Mouse (Mus musculus) activated CD4-positive, CD25-positive, alpha-beta regulatory T cell, adult 4 months (primary cell): ENCODE measurements at regions not wholly inside any gene's neighbourhood (a gene's known extent, or its start where the extent isn't known, plus 50 kb on each side); places are given as distances from the start of the nearest gene placed in this dataset.

ENCODE experiments used
- ATAC-seq: one replicate; pipeline ENCODE4 v1.8.0; 2017

DNA sequence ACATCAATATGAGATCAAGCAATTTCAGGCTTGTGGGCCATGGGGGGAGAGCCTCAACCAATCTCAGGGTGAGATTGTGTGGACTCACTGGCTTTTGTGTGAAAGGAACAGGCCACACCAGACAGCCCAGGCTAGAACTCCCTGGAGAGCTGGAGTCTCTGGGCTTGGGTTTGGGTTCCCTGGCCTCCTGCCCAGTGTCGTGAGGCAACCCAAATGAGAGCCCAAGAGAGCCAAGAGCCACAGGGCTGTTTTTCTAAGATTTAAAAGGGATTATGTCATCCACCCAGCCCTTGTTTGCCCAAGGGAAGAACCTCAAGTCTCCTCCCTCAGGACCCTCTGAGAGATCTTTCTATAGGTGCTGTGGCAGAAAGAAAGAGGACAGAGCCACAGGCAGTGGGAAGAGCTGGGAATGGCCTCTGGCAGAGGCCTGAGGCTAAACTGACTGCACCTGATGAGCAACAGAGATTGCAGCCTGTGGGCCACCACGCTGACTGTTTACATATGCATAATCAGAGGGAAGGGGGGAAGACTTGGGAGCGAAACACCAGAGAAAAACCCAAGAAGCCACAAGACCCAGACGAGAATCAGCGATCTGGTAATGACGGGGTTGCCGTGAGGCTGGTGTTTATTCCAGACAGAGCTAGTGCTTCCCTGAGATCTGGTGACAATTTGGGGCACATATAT is 92.1 kb downstream of the Bcl2l11 start:
- ATAC-seq = no peak

GRCm38 (mm10) chr2:128218961-128219360 is 93.1 kb downstream of the Bcl2l11 start:
- ATAC-seq = no peak

DNA sequence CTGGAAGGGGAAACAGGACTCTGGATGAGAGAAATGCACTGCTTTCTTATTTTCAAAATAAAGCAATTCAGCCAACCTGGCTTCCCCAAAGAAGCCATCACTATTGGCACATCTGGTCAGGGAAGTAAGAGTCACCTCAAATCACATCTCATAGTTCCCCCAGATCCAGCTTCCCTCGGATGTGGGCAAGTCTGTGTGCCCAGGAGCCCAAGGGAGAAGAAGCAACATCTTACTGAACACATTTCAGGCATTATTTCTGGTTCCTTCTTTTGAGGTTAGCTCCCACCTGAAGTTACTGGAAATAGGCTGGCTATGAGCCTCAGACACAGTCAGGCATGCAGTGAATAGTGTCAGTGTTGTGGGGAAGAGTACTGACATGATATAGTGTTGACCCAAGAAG is 95.2 kb downstream of the Bcl2l11 start:
- no peak for ATAC-seq

GRCm38 (mm10) chr2:128221657-128222056 is 95.8 kb downstream of the Bcl2l11 start:
- no peak for ATAC-seq

DNA sequence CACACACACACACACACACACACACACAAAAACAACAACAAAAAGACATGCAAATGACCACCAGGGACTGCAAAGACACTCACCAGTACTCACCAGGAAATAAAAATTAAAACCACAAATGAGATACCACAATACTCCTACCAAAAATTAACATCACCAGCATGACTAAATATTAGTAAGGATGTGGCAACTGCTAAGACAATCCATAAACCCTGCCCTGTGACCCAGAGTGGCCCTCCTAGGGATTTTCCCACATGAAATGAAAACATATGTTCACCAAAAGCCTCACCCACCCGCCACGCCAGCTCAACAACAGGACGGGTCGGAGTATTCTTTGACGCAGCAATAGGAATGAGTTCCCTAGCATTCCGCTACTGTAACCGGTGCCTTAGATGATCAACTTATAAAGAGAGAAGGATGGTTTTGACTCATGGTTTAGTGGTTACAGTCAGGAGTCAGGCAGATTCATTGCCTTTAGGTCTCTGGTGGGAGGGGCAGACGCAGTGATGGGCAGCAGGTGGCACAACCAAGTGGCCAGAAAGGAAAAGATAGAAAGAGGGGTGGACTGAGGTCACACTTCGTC is 100.7 kb downstream of the Bcl2l11 start:
- no peak for ATAC-seq

- peak; percentile 14 for ATAC-seq
Measured at GRCm38 (mm10) chr2:128229730-128230129, 103.9 kb downstream of the Bcl2l11 start.

GRCm38 (mm10) chr2:128230921-128231320 is 105.1 kb downstream of the Bcl2l11 start:
- no peak for ATAC-seq

DNA sequence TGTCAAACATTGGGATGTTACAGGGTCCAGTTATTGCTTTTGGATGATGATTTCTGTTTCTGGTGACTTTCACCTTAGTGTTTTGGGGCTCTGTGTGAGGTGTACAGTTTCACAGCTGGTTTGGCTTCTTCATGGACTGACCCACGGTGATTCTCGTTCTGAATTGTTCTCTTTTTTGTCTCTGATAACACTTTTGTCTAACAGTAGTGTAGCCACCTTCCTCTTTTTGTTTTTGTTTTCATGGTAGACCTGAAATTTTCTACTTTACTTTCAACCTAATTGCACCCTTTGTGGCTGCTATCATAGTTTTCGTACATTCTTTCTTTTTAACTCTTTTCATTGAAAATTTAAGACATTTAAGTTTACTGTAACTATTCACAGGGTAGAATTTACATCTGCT is 105.5 kb downstream of the Bcl2l11 start:
- ATAC-seq = no peak

- no peak for ATAC-seq
Measured at GRCm38 (mm10) chr2:128232027-128232426, 106.2 kb downstream of the Bcl2l11 start.

GRCm38 (mm10) chr2:128235127-128235526 is 109.3 kb downstream of the Bcl2l11 start:
- ATAC-seq = no peak

GRCm38 (mm10) chr2:128239451-128239850 is 113.6 kb downstream of the Bcl2l11 start:
- no peak for ATAC-seq

GRCm38 (mm10) chr2:128240054-128240453 is 114.2 kb downstream of the Bcl2l11 start:
- ATAC-seq = no peak

DNA sequence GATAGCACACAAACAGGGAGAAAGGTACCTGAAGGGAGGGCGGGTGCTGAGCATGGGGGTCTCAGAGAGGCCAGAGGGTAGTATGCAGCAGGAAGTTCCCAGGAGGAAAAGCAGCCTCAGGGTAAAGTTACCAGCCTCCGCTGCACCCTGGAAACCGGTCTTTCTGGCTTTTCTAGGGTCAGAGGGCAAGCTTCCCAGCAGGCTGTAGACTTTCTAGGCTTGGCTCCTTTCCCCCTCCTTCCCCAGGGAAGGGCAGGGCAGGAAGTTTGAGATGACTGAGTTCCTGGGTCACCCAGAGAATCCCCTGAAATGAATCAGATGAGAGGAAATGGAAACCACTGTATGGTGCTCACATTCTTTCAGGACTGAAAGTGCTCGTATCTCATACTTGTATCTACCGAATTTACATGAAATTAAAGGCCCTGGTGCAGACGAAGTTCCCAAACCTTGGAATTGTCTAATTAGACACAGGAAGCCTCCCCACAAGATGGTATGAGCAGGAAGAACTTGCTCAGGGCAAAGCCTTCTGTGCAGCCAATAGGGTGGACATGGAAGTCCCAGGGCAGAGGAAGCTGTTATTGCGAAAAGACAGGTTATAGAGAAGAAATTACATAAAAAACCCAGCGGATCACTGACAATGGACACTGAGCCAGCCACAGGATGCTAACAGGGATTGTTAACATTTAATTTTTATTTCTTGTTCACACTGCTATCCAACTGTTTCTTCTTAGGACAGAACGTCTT is 114.9 kb downstream of the Bcl2l11 start:
- no peak for ATAC-seq

GRCm38 (mm10) chr2:128241280-128241665 is 115.4 kb downstream of the Bcl2l11 start:
- no peak for ATAC-seq

- ATAC-seq = no peak
Measured at GRCm38 (mm10) chr2:128245544-128245943, 119.7 kb downstream of the Bcl2l11 start.

GRCm38 (mm10) chr2:128247967-128248366 is 122.1 kb downstream of the Bcl2l11 start:
- ATAC-seq = no peak

- ATAC-seq = no peak
Measured at GRCm38 (mm10) chr2:128249188-128249587, 123.3 kb downstream of the Bcl2l11 start.

DNA sequence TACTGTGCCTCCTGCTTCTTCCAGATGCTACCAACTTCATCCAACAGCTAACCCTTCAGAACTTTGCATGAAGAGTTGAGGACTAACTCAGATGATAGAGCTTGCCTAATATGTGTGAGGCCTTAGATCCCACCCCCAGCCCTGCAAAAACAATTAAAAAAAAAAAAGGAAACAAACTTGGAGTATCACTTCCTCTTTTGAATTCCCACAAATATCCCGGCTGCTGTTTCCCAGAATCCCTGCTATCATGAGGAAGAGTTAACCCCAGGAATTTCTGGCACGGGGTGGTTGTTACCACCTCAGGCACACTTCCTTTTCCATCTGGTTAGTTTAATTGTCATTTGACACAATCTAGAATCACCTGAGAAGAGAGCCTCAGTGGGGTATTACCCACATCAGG is 123.8 kb downstream of the Bcl2l11 start:
- no peak for ATAC-seq

- peak; percentile 84 for ATAC-seq
Measured at GRCm38 (mm10) chr2:128250841-128251240, 125.0 kb downstream of the Bcl2l11 start.

DNA sequence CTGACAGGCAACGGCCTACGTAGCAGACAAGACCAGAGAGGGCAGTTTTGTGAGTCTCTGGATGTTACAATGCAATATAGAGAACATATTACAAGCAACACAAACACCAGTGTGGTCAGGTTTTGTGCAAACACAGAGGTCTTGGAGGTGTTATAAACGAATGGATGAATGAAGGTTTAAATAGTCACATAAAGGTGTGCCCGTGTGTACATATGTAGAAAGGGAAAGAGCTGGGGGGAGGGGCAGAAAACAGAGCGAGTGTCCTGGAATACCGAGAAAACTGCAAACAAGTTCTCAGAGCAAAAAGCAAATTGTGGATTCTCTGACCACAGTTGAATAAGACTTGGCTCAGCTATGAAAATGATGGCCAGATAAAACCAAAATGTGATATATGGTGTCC is 130.8 kb downstream of the Bcl2l11 start:
- ATAC-seq = no peak

- ATAC-seq = no peak
Measured at GRCm38 (mm10) chr2:128257262-128257661, 131.4 kb downstream of the Bcl2l11 start.

GRCm38 (mm10) chr2:128263880-128264279 is 138.0 kb downstream of the Bcl2l11 start:
- no peak for ATAC-seq

GRCm38 (mm10) chr2:128265014-128265990 is 139.5 kb downstream of the Bcl2l11 start:
- ATAC-seq = no peak
